Mouse (Mus musculus): ENCODE measurements around the gene Plekha8. TPM values are rescaled to one million over a fixed set of nuclear protein-coding genes. Genes with fewer than 3 reads are reported as not detected.

Plekha8 gene
- polyA plus RNA-seq, 1 experiment from 2014 or later: 13.0 TPM

DNA sequence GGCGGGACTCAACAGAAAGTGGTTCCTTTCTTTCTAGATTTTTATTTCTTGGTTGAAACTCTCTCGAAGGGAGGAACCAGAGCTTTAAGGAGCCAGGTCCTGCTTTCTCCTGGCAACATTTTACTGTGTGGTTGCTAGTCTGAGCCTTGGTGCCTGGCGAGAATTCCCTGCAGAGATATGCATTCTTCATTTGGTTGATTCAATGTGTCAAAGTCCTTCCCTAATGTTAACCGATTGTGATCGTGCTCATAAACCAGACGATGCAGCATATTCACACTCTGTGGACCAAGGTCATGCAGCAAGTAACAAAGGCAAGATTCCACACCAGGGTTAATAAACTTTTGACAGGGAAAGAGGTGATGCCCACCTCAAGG, 28.4 kb upstream of the Plekha8 start:
- Histone ChIP-seq H3K27me3 (ENCODE audit: control insufficient read depth, insufficient read depth, low read length) (peaks cover 19% of the 10 kb centered on the region), H3K4me1 (ENCODE audit: control insufficient read depth, insufficient read depth, low read length) (peaks cover 8% of the 10 kb centered on the region; the same call in 1 of the 2 replicates)
- 16% methylated on average over 6 of the region's 6 CpGs for WGBS (ENCODE audit: insufficient replicate concordance)

DNA sequence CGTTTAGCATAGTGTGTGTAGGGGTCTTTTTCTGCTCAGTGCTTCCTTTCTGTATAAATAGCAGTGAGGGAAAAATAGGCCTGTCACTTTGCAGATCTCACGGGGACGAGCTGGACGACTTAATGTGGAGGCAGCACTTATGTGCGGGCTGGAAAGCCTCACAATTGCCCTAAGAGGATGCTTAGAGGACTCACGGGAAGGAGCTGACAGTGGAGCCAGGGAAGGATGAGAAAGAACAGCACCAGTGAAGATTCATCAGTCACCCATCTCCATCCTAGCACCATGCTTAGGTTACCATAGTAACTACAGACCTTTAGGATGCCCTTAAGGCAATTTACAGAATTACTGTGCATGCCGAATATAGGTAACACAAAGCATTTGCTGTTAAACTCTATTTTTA, 25.1 kb upstream of the Plekha8 start:
- ATAC-seq (replicated peaks; ENCODE audit: insufficient number of reproducible peaks, low FRiP score, low TSS enrichment): no peak
- no peaks in the 10 kb centered on the region for H3K9me3 ChIP-seq (replicated peaks; ENCODE audit: control insufficient read depth, low read length)
- no peak overlapping the region for H3K4me2 ChIP-seq
- H3K4me1 ChIP-seq (ENCODE audit: control insufficient read depth, insufficient read depth, low read length): peaks cover 8% of the 10 kb centered on the region; the same call in 1 of the 2 replicates
- no peak overlapping the region for H3K27ac ChIP-seq (ENCODE audit: low read depth, low read length)
- H3K36me3 ChIP-seq (ENCODE audit: control insufficient read depth, insufficient read depth, low read length): no peaks in the 10 kb centered on the region
- no peak overlapping the region for H3K9ac ChIP-seq (ENCODE audit: low read depth, low read length)
- peaks cover 12% of the 10 kb centered on the region for H3K27me3 ChIP-seq (ENCODE audit: control insufficient read depth, insufficient read depth, low read length)
- H3K4me3 ChIP-seq (ENCODE audit: low read depth, low read length): no peak overlapping the region
- 37% methylated on average over 7 of the region's 7 CpGs for WGBS (ENCODE audit: insufficient replicate concordance)

More for the DNA sequence above, 28.4 kb upstream of the Plekha8 start:
- no peaks in the 10 kb centered on the region for H3K36me3 ChIP-seq (ENCODE audit: control insufficient read depth, insufficient read depth, low read length)
- H3K9ac ChIP-seq (ENCODE audit: low read depth, low read length): peak overlapping the region; percentile 66; the same call in 1 of the 2 replicates
- no peaks in the 10 kb centered on the region for H3K9me3 ChIP-seq (replicated peaks; ENCODE audit: control insufficient read depth, low read length)
- ATAC-seq (replicated peaks; ENCODE audit: insufficient number of reproducible peaks, low FRiP score, low TSS enrichment): no peak
- H3K4me2 ChIP-seq: peak overlapping the region; percentile 88
- no peak overlapping the region for H3K27ac ChIP-seq (ENCODE audit: low read depth, low read length)
- peak overlapping the region; percentile 55 for H3K4me3 ChIP-seq (ENCODE audit: low read depth, low read length)

DNA sequence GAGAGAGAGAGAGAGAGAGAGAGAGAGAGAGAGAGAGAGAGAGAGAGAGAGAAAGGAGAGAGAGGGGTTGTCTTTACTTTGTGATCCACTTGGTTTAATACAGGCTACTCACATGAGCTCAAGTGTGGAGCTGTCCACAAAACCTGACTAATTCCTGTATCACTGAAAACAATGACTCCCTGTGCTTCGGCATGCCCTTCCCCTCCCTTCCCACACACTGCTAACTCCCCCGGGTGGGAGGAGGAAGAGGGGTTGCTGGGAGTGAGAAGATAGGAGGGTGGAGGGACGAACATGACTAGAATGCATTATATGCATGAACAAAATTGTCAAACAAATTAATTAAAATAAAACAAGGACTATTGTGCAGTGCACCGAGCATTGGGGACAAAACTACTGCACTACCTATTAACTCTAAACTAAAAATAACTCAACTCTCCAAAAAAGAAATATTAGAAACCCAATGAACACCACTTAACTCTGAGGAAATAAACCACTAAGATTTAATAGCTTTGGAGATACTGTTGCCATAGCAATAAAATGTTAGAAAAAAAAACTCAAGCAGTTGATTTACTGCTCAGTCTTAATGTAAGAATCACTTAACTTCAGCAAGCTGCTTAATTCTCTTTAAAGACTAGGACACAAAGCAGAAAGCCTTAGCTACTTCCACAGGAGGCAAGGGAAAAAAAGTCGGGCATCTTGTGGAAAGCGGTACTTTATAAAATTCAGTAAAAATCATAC, 21.5 kb upstream of the Plekha8 start:
- Histone ChIP-seq H3K27me3 (ENCODE audit: control insufficient read depth, insufficient read depth, low read length) (no peaks in the 10 kb centered on the region), H3K4me1 (ENCODE audit: control insufficient read depth, insufficient read depth, low read length) (no peaks in the 10 kb centered on the region), H3K4me2 (no peak overlapping the region), H3K9ac (ENCODE audit: low read depth, low read length) (no peak overlapping the region), H3K9me3 (replicated peaks; ENCODE audit: control insufficient read depth, low read length) (no peaks in the 10 kb centered on the region), H3K36me3 (ENCODE audit: control insufficient read depth, insufficient read depth, low read length) (no peaks in the 10 kb centered on the region), H3K27ac (ENCODE audit: low read depth, low read length) (no peak overlapping the region), H3K4me3 (ENCODE audit: low read depth, low read length) (no peak overlapping the region)
- ATAC-seq (replicated peaks; ENCODE audit: insufficient number of reproducible peaks, low FRiP score, low TSS enrichment): no peak; the same call in 1 of the 2 replicates
- WGBS (ENCODE audit: insufficient replicate concordance): 41% methylated on average over 6 of the region's 6 CpGs

DNA sequence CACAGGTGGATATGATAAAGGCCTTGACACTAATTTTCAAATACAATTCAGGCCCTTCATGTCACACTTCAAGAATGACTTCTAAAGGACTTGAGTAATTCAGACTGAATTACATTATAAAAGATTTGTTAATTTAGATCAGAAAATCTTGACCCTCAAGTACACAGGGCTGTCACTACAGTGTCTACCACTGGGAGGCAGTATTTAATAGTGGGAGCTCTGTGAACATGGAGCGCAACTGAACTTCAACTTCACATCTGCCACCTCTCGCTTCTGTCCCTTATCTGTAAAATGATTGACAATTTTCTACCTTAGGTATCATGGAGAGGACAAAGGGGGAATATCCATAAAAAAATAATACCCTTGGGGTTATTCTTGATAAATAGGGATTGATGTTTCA, 8.7 kb upstream of the Plekha8 start:
- no peak for ATAC-seq (replicated peaks; ENCODE audit: insufficient number of reproducible peaks, low FRiP score, low TSS enrichment)
- Histone ChIP-seq H3K36me3 (ENCODE audit: control insufficient read depth, insufficient read depth, low read length) (0 out of 2 replicates have a peak, but pooled peaks cover 2% of the 10 kb centered on the region), H3K9ac (ENCODE audit: low read depth, low read length) (no peak overlapping the region), H3K4me3 (ENCODE audit: low read depth, low read length) (no peak overlapping the region), H3K9me3 (replicated peaks; ENCODE audit: control insufficient read depth, low read length) (no peaks in the 10 kb centered on the region), H3K4me1 (ENCODE audit: control insufficient read depth, insufficient read depth, low read length) (no peaks in the 10 kb centered on the region), H3K27me3 (ENCODE audit: control insufficient read depth, insufficient read depth, low read length) (no peaks in the 10 kb centered on the region), H3K27ac (ENCODE audit: low read depth, low read length) (no peak overlapping the region), H3K4me2 (no peak overlapping the region)
- WGBS (ENCODE audit: insufficient replicate concordance): 18% methylated on average over 2 of the region's 2 CpGs

DNA sequence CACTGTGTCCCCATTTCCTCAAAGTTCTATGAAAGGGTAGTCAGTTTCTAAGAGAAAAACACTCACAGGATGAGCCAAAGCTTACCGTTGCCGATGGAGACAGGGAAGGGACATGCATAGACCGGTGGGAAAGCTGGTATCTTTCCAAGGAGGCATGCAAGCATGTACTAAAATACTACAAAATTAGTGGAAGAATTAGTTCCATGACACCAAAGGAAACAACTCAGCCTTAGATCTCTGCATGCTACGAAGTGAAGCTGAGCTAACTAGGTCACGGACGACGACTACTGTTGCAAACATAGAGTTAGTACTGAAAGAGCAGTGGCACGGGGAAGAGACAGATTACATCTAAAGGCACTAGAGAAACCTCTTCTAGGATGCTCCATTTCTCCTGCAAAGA, 8.0 kb upstream of the Plekha8 start:
- Histone ChIP-seq H3K4me3 (ENCODE audit: low read depth, low read length) (no peak overlapping the region), H3K27me3 (ENCODE audit: control insufficient read depth, insufficient read depth, low read length) (no peaks in the 10 kb centered on the region), H3K36me3 (ENCODE audit: control insufficient read depth, insufficient read depth, low read length) (0 out of 2 replicates have a peak, but pooled peaks cover 2% of the 10 kb centered on the region), H3K9ac (ENCODE audit: low read depth, low read length) (no peak overlapping the region), H3K4me2 (no peak overlapping the region), H3K9me3 (replicated peaks; ENCODE audit: control insufficient read depth, low read length) (no peaks in the 10 kb centered on the region), H3K27ac (ENCODE audit: low read depth, low read length) (no peak overlapping the region), H3K4me1 (ENCODE audit: control insufficient read depth, insufficient read depth, low read length) (0 out of 2 replicates have a peak, but pooled peaks cover 6% of the 10 kb centered on the region)
- ATAC-seq (replicated peaks; ENCODE audit: insufficient number of reproducible peaks, low FRiP score, low TSS enrichment): no peak
- WGBS (ENCODE audit: insufficient replicate concordance): 80% methylated on average over 8 of the region's 8 CpGs

DNA sequence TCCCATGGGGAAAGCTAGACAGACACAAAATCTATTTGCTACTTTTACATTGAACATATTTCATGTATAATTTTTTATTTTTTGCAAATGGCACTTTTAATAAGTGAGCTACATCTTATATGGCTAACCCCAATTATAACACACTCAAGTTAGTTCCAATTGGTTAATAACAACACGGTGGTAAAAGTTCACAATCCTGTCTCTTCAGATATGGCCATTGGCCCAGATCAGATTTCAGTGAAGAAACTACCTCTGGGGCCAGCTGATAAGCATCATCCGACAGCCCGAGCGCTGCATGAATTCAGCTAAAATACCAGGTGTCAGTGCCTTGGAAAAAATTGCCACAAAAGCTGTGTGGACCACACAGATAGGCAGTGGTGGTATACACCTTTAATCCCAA, 7.2 kb upstream of the Plekha8 start:
- Histone ChIP-seq H3K9me3 (replicated peaks; ENCODE audit: control insufficient read depth, low read length) (no peaks in the 10 kb centered on the region), H3K4me2 (no peak overlapping the region), H3K36me3 (ENCODE audit: control insufficient read depth, insufficient read depth, low read length) (0 out of 2 replicates have a peak, but pooled peaks cover under 1% of the 10 kb centered on the region), H3K4me1 (ENCODE audit: control insufficient read depth, insufficient read depth, low read length) (0 out of 2 replicates have a peak, but pooled peaks cover 7% of the 10 kb centered on the region), H3K4me3 (ENCODE audit: low read depth, low read length) (no peak overlapping the region), H3K27ac (ENCODE audit: low read depth, low read length) (no peak overlapping the region), H3K27me3 (ENCODE audit: control insufficient read depth, insufficient read depth, low read length) (no peaks in the 10 kb centered on the region), H3K9ac (ENCODE audit: low read depth, low read length) (no peak overlapping the region)
- WGBS (ENCODE audit: insufficient replicate concordance): 60% methylated on average over 4 of the region's 4 CpGs
- no peak for ATAC-seq (replicated peaks; ENCODE audit: insufficient number of reproducible peaks, low FRiP score, low TSS enrichment)

DNA sequence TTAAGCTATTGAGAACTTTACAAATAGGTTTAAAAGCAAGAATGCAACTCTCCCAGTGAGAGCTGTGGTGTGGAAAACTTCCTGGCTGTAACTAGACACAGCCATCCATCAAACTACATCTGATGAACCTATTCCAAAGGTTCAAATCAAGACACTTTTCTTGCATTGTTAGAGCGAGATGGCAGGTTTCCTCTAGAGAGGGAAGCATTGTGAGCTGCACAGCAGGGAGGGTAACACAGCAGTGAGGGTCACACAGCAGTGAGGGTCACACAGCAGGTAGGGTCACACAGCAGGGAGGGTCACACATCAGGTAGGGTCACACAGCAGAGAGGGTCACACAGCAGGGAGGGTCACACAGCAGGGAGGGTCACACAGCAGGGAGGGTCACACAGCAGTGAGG, 6.7 kb upstream of the Plekha8 start:
- H3K27ac ChIP-seq (ENCODE audit: low read depth, low read length): no peak overlapping the region
- no peaks in the 10 kb centered on the region for H3K36me3 ChIP-seq (ENCODE audit: control insufficient read depth, insufficient read depth, low read length)
- no peak for ATAC-seq (replicated peaks; ENCODE audit: insufficient number of reproducible peaks, low FRiP score, low TSS enrichment)
- H3K9me3 ChIP-seq (replicated peaks; ENCODE audit: control insufficient read depth, low read length): no peaks in the 10 kb centered on the region
- H3K4me3 ChIP-seq (ENCODE audit: low read depth, low read length): no peak overlapping the region
- H3K4me2 ChIP-seq: no peak overlapping the region
- H3K9ac ChIP-seq (ENCODE audit: low read depth, low read length): no peak overlapping the region
- 60% methylated on average over 1 of the region's 1 CpGs for WGBS (ENCODE audit: insufficient replicate concordance)
- H3K4me1 ChIP-seq (ENCODE audit: control insufficient read depth, insufficient read depth, low read length): 0 out of 2 replicates have a peak, but pooled peaks cover 7% of the 10 kb centered on the region
- H3K27me3 ChIP-seq (ENCODE audit: control insufficient read depth, insufficient read depth, low read length): no peaks in the 10 kb centered on the region

DNA sequence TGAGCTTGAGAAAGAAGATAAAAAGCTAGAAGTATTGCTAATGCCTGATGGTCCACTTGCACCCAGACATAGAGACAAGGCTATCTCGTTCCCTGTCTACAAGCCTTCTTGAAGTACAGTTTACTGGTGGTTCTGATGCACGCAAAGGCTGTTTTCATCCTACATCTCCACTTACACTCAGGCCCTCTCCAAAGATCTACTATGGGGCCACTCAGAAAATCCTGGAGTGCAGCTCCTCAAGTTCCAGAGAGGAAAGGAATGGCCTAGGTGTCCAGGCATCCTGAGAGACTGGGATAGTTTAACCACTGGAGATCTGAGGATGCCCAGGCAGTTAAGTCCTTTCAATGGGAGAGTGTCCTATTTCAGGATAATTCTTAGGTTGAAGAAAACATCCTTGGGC, 4.2 kb upstream of the Plekha8 start:
- Histone ChIP-seq H3K4me3 (ENCODE audit: low read depth, low read length) (no peak overlapping the region), H3K27ac (ENCODE audit: low read depth, low read length) (no peak overlapping the region), H3K9ac (ENCODE audit: low read depth, low read length) (no peak overlapping the region), H3K9me3 (replicated peaks; ENCODE audit: control insufficient read depth, low read length) (no peaks in the 10 kb centered on the region), H3K36me3 (ENCODE audit: control insufficient read depth, insufficient read depth, low read length) (no peaks in the 10 kb centered on the region), H3K27me3 (ENCODE audit: control insufficient read depth, insufficient read depth, low read length) (no peaks in the 10 kb centered on the region), H3K4me2 (no peak overlapping the region), H3K4me1 (ENCODE audit: control insufficient read depth, insufficient read depth, low read length) (peaks cover 7% of the 10 kb centered on the region; the same call in 1 of the 2 replicates)
- ATAC-seq (replicated peaks; ENCODE audit: insufficient number of reproducible peaks, low FRiP score, low TSS enrichment): no peak
- WGBS (ENCODE audit: insufficient replicate concordance): 82% methylated on average over 2 of the region's 2 CpGs

DNA sequence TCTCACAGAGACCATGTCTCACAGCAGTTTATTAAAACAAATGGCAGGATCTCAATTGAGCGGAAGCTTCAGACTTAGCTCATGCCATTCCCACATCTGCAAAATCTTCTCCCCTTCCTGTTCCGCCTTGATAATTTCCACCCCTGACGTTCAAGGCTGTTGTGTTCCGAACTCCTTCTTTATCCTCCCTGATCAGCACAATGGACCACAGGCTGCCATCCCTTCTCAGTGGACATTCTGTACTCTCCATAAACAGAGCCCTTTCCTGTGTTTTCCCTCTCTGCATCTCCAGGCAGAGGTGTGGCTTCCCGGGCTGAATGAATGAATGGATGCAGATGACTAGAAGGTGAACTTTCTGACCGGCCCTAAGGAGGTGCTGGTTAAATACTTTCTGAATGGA, 3.1 kb upstream of the Plekha8 start:
- WGBS (ENCODE audit: insufficient replicate concordance): 47% methylated on average over 6 of the region's 6 CpGs
- Histone ChIP-seq H3K27me3 (ENCODE audit: control insufficient read depth, insufficient read depth, low read length) (no peaks in the 10 kb centered on the region), H3K4me2 (peak overlapping the region; percentile 59), H3K9me3 (replicated peaks; ENCODE audit: control insufficient read depth, low read length) (no peaks in the 10 kb centered on the region), H3K4me3 (ENCODE audit: low read depth, low read length) (peak overlapping the region; percentile 22), H3K9ac (ENCODE audit: low read depth, low read length) (no peak overlapping the region), H3K27ac (ENCODE audit: low read depth, low read length) (no peak overlapping the region), H3K4me1 (ENCODE audit: control insufficient read depth, insufficient read depth, low read length) (peaks cover 10% of the 10 kb centered on the region; the same call in 1 of the 2 replicates), H3K36me3 (ENCODE audit: control insufficient read depth, insufficient read depth, low read length) (no peaks in the 10 kb centered on the region)
- no peak for ATAC-seq (replicated peaks; ENCODE audit: insufficient number of reproducible peaks, low FRiP score, low TSS enrichment)
